Mouse (Mus musculus) testis, adult 2 months (tissue): ENCODE results near the gene Ahcyl2. TPM values are rescaled to one million over a fixed set of nuclear protein-coding genes. Genes with fewer than 3 reads are reported as not detected.

Experiments
- H3K27ac ChIP-seq: fragments of 200-500 bp; 2 replicates; pipeline ENCODE4 v1.5.1; 2012; ENCODE audit warnings: low read depth, low read length; ENCODE audit not compliant: control insufficient read depth, insufficient read depth
- H3K27me3 ChIP-seq: fragments of 200-500 bp; 2 replicates; pipeline ENCODE4 v1.6.1; 2012; ENCODE audit warnings: mild to moderate bottlenecking, low read length, moderate library complexity; ENCODE audit not compliant: control insufficient read depth, insufficient read depth
- H3K36me3 ChIP-seq: fragments of 200-500 bp; 2 replicates; pipeline ENCODE4 v1.6.1; 2012; ENCODE audit warnings: mild to moderate bottlenecking, low read length; ENCODE audit not compliant: control insufficient read depth, insufficient read depth
- H3K4me1 ChIP-seq: fragments of 200-500 bp; 2 replicates; pipeline ENCODE4 v1.6.1; 2012; ENCODE audit warnings: low read length; ENCODE audit not compliant: control insufficient read depth, insufficient read depth
- H3K4me3 ChIP-seq: fragments of 200-500 bp; 2 replicates; pipeline ENCODE4 v1.5.1; 2012; ENCODE audit warnings: low read depth, mild to moderate bottlenecking, low read length, moderate library complexity, mixed read lengths; ENCODE audit not compliant: control insufficient read depth
- CTCF ChIP-seq: fragments of 200-500 bp; IDR thresholded peaks from 2 replicates; pipeline ENCODE4 v1.5.1; 2012; ENCODE audit warnings: low read depth, mild to moderate bottlenecking, inconsistent platforms, low read length, moderate library complexity; ENCODE audit not compliant: control insufficient read depth, insufficient read depth, insufficient replicate concordance
- POLR2A ChIP-seq: fragments of 200-500 bp; IDR thresholded peaks from 2 replicates; pipeline ENCODE4 v1.6.1; 2012; ENCODE audit warnings: low read depth, mild to moderate bottlenecking, inconsistent platforms, low read length, moderate library complexity; ENCODE audit not compliant: control insufficient read depth
- polyA plus RNA-seq: library from polyadenylated mRNA; depleted of rRNA; stranded (reverse); fragments of >200 nt; gene quantifications from 2 replicates; pipeline ENCODE4 v1.2.3, GENCODE M21; 2012

Gene Ahcyl2
- polyA plus RNA-seq, 1 experiment, result 118 TPM

GRCm38 (mm10) chr6:29875576-29875975 is 107.8 kb downstream of the Ahcyl2 start:
- H3K4me1 ChIP-seq, result no peaks in the 10 kb centered on the region
- TF ChIP-seq POLR2A (no peak), CTCF (no peak)
- no peak overlapping the region for H3K27ac ChIP-seq
- no peak overlapping the region for H3K4me3 ChIP-seq
- H3K27me3 ChIP-seq, result no peaks in the 10 kb centered on the region
- 0 out of 2 replicates have a peak, but pooled peaks cover 1% of the 10 kb centered on the region for H3K36me3 ChIP-seq

DNA sequence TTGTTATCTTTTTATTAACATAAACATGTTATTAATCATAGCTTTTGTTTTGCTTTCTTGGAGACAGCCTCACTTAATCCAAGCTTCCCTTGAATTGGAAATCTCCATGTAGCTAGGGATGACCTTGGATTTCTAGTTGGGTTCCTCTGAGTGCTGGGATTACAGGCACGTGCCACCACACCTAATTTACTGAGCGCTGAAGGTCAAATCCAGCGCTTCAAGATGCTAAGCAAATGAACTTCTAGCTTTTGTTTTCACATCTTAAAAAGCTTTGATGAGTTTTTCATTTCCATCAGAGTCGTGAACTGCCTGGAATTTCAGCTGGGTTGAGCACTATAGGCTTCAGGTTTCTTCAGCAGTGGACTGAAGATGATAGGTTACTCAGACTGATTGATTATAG is 109.0 kb downstream of the Ahcyl2 start:
- no peaks in the 10 kb centered on the region for H3K36me3 ChIP-seq

GRCm38 (mm10) chr6:29879579-29879978 is 111.8 kb downstream of the Ahcyl2 start:
- no peaks in the 10 kb centered on the region for H3K27me3 ChIP-seq
- no peaks in the 10 kb centered on the region for H3K36me3 ChIP-seq
- no peak overlapping the region for H3K27ac ChIP-seq
- no peak overlapping the region for H3K4me3 ChIP-seq
- TF ChIP-seq CTCF (no peak), POLR2A (no peak)
- H3K4me1 ChIP-seq, result no peaks in the 10 kb centered on the region

More for the DNA sequence above, 109.0 kb downstream of the Ahcyl2 start:
- Histone ChIP-seq H3K27ac (no peak overlapping the region), H3K4me3 (no peak overlapping the region), H3K27me3 (no peaks in the 10 kb centered on the region), H3K4me1 (no peaks in the 10 kb centered on the region)
- TF ChIP-seq POLR2A, result no peak
- no peak for TF ChIP-seq CTCF

DNA sequence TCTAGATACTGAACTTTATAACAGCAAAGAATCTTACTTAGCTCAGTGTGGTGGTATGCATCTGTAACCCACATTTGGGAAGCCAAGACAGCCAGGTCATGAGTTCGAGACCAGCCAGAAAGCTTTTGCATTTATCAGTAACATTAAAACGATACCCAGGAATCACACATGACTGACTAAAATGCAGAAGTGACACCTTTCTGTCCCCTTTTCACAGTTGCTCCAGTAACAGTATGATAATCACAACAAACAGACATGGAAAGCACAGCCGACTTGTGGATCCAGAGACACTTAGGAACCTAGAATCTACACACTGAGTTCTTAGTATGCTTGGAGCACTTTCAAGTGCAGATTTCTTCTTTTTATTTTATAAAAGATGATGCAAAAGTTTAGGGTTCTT is 113.0 kb downstream of the Ahcyl2 start:
- no peaks in the 10 kb centered on the region for H3K4me1 ChIP-seq
- TF ChIP-seq POLR2A (no peak), CTCF (no peak)

GRCm38 (mm10) chr6:29881936-29882335 is 114.1 kb downstream of the Ahcyl2 start:
- Histone ChIP-seq H3K4me1 (no peaks in the 10 kb centered on the region), H3K4me3 (no peak overlapping the region), H3K36me3 (no peaks in the 10 kb centered on the region; the same call in 1 of the 2 replicates), H3K27ac (no peak overlapping the region), H3K27me3 (no peaks in the 10 kb centered on the region)
- no peak for TF ChIP-seq CTCF
- no peak for TF ChIP-seq POLR2A

More for the DNA sequence above, 113.0 kb downstream of the Ahcyl2 start:
- Histone ChIP-seq H3K36me3 (no peaks in the 10 kb centered on the region), H3K27ac (no peak overlapping the region), H3K4me3 (no peak overlapping the region), H3K27me3 (no peaks in the 10 kb centered on the region)

DNA sequence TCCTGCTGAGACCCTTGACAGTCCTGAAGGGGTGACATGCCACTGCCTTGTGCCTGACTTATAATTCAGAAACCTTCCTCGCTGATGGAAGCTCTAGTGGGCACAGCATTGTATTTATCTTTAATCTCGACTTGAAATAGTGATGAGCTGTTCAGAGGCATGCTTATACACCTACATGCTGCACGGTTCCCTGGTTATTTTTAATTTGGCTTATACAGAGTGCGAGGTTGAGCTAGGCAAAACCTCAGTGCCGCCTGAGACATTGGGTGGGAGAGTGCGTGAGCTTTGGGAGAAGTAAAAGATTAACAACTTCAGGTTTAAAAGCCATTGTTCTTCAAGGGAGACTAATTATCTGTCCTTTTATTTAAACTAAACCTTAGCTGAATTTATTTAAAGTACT is 115.1 kb downstream of the Ahcyl2 start:
- no peaks in the 10 kb centered on the region; the same call in 1 of the 2 replicates for H3K36me3 ChIP-seq
- no peak for TF ChIP-seq POLR2A
- TF ChIP-seq CTCF, result no peak
- no peaks in the 10 kb centered on the region for H3K4me1 ChIP-seq
- H3K27me3 ChIP-seq, result no peaks in the 10 kb centered on the region
- no peak overlapping the region for H3K4me3 ChIP-seq
- no peak overlapping the region for H3K27ac ChIP-seq

DNA sequence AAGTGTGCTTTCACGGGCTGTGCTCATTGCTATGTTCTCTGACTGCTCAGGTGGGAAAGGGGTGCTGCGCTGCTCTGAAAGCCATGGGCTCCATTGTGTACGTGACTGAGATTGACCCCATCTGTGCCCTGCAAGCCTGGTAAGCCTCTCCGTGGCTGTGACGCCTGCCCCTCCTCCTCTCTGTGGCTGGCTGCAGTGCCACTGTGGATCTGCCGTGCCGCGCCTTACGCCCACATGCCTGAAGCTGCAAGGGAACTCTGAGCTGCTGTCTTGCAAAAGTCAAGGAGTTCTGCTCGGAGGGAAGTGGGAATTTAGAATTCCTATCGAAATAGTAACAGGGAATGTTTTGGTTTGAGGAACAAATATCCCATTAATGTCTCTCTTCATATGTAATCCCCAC is 123.3 kb downstream of the Ahcyl2 start:
- H3K4me1 ChIP-seq, result no peaks in the 10 kb centered on the region
- H3K4me3 ChIP-seq, result no peak overlapping the region
- TF ChIP-seq POLR2A, result no peak
- TF ChIP-seq CTCF, result no peak
- H3K36me3 ChIP-seq, result no peaks in the 10 kb centered on the region; the same call in 1 of the 2 replicates
- H3K27ac ChIP-seq, result no peak overlapping the region
- no peaks in the 10 kb centered on the region for H3K27me3 ChIP-seq

- TF ChIP-seq CTCF (no peak), POLR2A (no peak)
- Histone ChIP-seq H3K27ac (no peak overlapping the region), H3K4me3 (no peak overlapping the region), H3K36me3 (no peaks in the 10 kb centered on the region; the same call in 1 of the 2 replicates), H3K27me3 (no peaks in the 10 kb centered on the region), H3K4me1 (no peaks in the 10 kb centered on the region)
These were observed 129.2 kb downstream of the Ahcyl2 start for GRCm38 (mm10) chr6:29896976-29897375.
